Mouse (Mus musculus) spleen, adult 2 months (tissue): ENCODE measurements at regions not wholly inside any gene's neighbourhood (a gene's known extent, or its start where the extent isn't known, plus 50 kb on each side); places are given as distances from the start of the nearest gene placed in this dataset.

ENCODE experiments used
- CTCF ChIP-seq: fragments of 200-500 bp; IDR thresholded peaks from 2 replicates; pipeline ENCODE4 v1.5.1; 2011; ENCODE audit warnings: mild to moderate bottlenecking, inconsistent platforms; ENCODE audit not compliant: insufficient read depth, insufficient read length, insufficient replicate concordance; ENCODE audit errors: extremely low read depth
- POLR2A ChIP-seq: fragments of 200-500 bp; IDR thresholded peaks from 2 replicates; pipeline ENCODE4 v1.6.1; 2011; ENCODE audit warnings: low read depth, low read length, inconsistent platforms

- no peak for TF ChIP-seq CTCF
- no peak for TF ChIP-seq POLR2A
Observed at GRCm38 (mm10) chr3:56457625-56458024, 274.1 kb upstream of the Nbea start.
